Mouse (Mus musculus): ENCODE data around the gene En2. TPM values are rescaled to one million over a fixed set of nuclear protein-coding genes. Genes with fewer than 3 reads are reported as not detected.
A peak's percentile ranks its signal among the peaks of the same experiment; 100 is the strongest.

En2 gene
- polyA plus RNA-seq, 1 experiment from 2014 or later: not detected

DNA sequence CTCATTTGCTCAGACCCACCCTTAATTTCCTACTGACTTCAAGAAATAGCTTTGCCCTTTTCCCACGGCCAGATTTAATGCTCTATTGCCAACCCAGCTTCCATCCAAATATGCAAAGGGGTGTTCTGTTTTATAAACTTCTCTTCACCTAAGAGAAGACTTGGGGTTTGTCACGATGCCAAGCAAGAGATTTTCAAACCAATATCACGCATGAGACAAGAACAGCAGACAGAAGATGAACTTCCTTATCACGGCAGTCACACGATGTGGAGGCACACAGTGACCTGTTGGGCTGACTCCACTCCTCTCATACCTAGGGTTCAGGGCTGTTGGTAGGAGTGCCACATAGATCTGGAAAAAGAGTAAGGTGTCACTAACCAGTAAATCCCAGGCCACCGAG lies 37.6 kb downstream of the En2 start:
- H3K4me3 ChIP-seq (ENCODE audit: low read depth, low read length): no peak overlapping the region
- no peaks in the 10 kb centered on the region for H3K36me3 ChIP-seq (ENCODE audit: control insufficient read depth, insufficient read depth, low read length)
- H3K4me2 ChIP-seq (replicated peaks; ENCODE audit: low read depth): no peak overlapping the region
- H3K27ac ChIP-seq (replicated peaks): no peak overlapping the region
- no peak overlapping the region for H3K9ac ChIP-seq (ENCODE audit: low read length)
- DNase-seq (ENCODE audit: low spot score) (no peak), ATAC-seq (ENCODE audit: low FRiP score, low TSS enrichment) (no peak)
- H3K27me3 ChIP-seq (ENCODE audit: control insufficient read depth, insufficient read depth, low read length): peaks cover 6% of the 10 kb centered on the region; the same call in 1 of the 2 replicates
- WGBS: 68% methylated on average over 6 of the region's 6 CpGs
- no peak for TF ChIP-seq EP300 (optimal IDR thresholded peaks at IDR 0.05)
- H3K4me1 ChIP-seq (replicated peaks; ENCODE audit: control insufficient read depth, insufficient read depth): no peaks in the 10 kb centered on the region
- H3K9me3 ChIP-seq (ENCODE audit: control insufficient read depth, low read length): no peaks in the 10 kb centered on the region

DNA sequence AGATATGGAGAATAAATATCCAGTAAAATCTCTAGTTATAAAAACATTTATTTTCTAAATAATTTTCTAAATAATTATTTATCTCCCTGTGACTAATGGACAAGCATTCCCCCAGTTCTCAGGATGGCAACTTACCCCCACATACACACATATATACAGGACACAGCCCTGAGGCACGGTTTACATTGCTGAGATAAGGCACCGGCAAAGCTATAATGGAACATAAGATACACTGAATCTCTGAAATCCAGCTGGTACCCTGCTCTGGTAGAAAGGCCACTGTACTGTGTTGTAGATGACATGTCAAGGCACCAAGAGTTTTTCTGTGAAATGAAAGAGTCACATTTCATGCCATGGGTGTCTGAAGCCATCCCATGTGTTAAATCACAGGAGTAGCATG lies 39.2 kb downstream of the En2 start:
- Histone ChIP-seq H3K27me3 (ENCODE audit: control insufficient read depth, insufficient read depth, low read length) (peaks cover 15% of the 10 kb centered on the region; the same call in 1 of the 2 replicates), H3K9ac (ENCODE audit: low read length) (no peak overlapping the region), H3K4me3 (ENCODE audit: low read depth, low read length) (no peak overlapping the region), H3K27ac (replicated peaks) (no peak overlapping the region), H3K4me1 (replicated peaks; ENCODE audit: control insufficient read depth, insufficient read depth) (no peaks in the 10 kb centered on the region), H3K36me3 (ENCODE audit: control insufficient read depth, insufficient read depth, low read length) (no peaks in the 10 kb centered on the region), H3K4me2 (replicated peaks; ENCODE audit: low read depth) (no peak overlapping the region), H3K9me3 (ENCODE audit: control insufficient read depth, low read length) (no peaks in the 10 kb centered on the region)
- WGBS: 42% methylated on average over 2 of the region's 2 CpGs
- no peak for DNase-seq (ENCODE audit: low spot score)
- TF ChIP-seq CTCF (IDR thresholded peaks at IDR 0.05; ENCODE audit: low read depth): no peak
- no peak for TF ChIP-seq EP300 (optimal IDR thresholded peaks at IDR 0.05)
- ATAC-seq (ENCODE audit: low FRiP score, low TSS enrichment): no peak

DNA sequence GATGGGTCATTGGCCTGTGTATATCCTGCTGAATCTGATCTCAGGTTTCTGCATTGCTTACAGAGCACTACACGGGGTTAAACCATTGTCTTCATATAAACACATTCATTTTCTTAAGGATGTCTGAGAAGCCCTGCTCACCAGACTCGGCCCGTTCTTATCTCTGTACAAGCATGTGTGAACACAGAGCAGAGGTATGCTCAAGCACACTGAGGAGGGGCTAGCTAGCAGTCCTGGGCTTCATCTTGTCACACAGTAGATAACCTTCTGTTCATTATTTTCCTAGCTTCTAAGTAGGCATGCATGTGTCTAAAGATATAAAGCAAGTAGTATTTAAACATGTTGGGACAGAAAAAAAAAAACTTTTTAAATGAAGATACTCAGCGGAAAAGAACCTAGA lies 41.0 kb downstream of the En2 start:
- no peak for TF ChIP-seq CTCF (IDR thresholded peaks at IDR 0.05; ENCODE audit: low read depth)
- TF ChIP-seq EP300 (optimal IDR thresholded peaks at IDR 0.05): no peak
- Histone ChIP-seq H3K9ac (ENCODE audit: low read length) (no peak overlapping the region), H3K9me3 (ENCODE audit: control insufficient read depth, low read length) (no peaks in the 10 kb centered on the region), H3K27me3 (ENCODE audit: control insufficient read depth, insufficient read depth, low read length) (peaks cover 18% of the 10 kb centered on the region), H3K4me1 (replicated peaks; ENCODE audit: control insufficient read depth, insufficient read depth) (no peaks in the 10 kb centered on the region), H3K4me2 (replicated peaks; ENCODE audit: low read depth) (no peak overlapping the region), H3K4me3 (ENCODE audit: low read depth, low read length) (no peak overlapping the region), H3K36me3 (ENCODE audit: control insufficient read depth, insufficient read depth, low read length) (no peaks in the 10 kb centered on the region), H3K27ac (replicated peaks) (no peak overlapping the region)
- no peak for ATAC-seq (ENCODE audit: low FRiP score, low TSS enrichment)
- WGBS: 20% methylated on average over 4 of the region's 4 CpGs
- no peak for DNase-seq (ENCODE audit: low spot score)

DNA sequence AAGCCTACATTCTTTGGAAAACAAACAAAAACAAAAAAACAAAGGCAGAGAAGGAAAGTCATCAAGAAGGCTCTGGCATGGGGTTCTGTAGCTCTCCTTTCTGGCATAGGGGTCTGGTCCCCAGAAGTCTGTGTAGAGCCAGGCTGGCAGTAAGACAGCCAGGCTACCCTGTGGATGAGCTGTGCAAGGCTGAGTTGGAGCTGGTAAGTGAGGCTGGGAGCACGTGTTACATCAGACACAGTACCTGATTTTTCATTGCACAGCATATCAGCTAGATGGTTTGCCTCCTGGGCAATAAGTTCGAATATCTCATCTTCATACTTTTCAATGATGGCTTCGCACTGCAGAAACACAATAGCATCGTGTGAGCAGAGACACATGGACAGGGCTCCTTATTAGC lies 41.5 kb downstream of the En2 start:
- H3K27me3 ChIP-seq (ENCODE audit: control insufficient read depth, insufficient read depth, low read length): peaks cover 18% of the 10 kb centered on the region
- no peak overlapping the region for H3K4me3 ChIP-seq (ENCODE audit: low read depth, low read length)
- DNase-seq (ENCODE audit: low spot score): no peak
- no peaks in the 10 kb centered on the region for H3K36me3 ChIP-seq (ENCODE audit: control insufficient read depth, insufficient read depth, low read length)
- H3K4me2 ChIP-seq (replicated peaks; ENCODE audit: low read depth): no peak overlapping the region
- H3K27ac ChIP-seq (replicated peaks): no peak overlapping the region
- TF ChIP-seq EP300 (optimal IDR thresholded peaks at IDR 0.05): no peak
- no peak for ATAC-seq (ENCODE audit: low FRiP score, low TSS enrichment)
- no peaks in the 10 kb centered on the region for H3K9me3 ChIP-seq (ENCODE audit: control insufficient read depth, low read length)
- no peaks in the 10 kb centered on the region for H3K4me1 ChIP-seq (replicated peaks; ENCODE audit: control insufficient read depth, insufficient read depth)
- 63% methylated on average over 4 of the region's 4 CpGs for WGBS
- H3K9ac ChIP-seq (ENCODE audit: low read length): no peak overlapping the region

DNA sequence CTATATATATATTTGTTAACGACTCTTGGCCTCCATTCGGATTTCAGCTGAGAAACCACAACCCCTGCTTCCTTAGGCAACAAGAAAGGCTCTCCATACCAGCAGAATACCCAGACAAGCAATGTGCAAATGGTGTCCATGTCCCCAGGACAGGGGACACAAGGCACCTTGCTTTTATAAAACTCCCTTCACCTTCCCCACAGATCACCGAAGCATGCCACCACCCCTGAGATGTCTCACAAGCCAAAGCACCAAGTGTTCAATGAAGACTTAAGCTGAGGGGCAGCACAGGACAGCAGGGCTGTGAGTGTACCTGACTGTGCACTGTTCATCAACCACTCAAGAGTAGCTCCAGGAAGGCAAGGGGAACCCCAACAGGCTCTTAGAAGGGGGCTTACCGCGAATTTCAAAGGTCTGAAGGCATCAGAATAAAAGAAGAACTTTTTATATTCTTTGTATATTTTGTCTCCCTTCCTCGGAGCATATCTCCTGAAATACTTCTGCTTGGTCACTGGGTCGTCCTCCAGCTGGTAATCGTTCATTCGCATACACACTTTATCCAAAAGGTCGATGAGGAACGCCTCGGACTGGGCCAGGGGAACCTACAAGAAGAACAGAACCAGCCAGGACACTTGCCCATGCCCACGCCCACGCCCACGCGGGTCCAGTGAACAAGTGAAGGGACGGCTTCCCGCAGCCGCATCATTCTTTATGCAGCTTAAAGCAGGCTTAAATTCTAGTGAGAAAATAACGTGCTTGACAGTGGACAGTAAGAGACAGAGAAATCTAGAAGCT lies 43.4 kb downstream of the En2 start:
- Histone ChIP-seq H3K9me3 (ENCODE audit: control insufficient read depth, low read length) (no peaks in the 10 kb centered on the region), H3K27me3 (ENCODE audit: control insufficient read depth, insufficient read depth, low read length) (peaks cover 18% of the 10 kb centered on the region), H3K4me2 (replicated peaks; ENCODE audit: low read depth) (no peak overlapping the region), H3K27ac (replicated peaks) (no peak overlapping the region), H3K9ac (ENCODE audit: low read length) (no peak overlapping the region), H3K36me3 (ENCODE audit: control insufficient read depth, insufficient read depth, low read length) (no peaks in the 10 kb centered on the region), H3K4me3 (ENCODE audit: low read depth, low read length) (no peak overlapping the region), H3K4me1 (replicated peaks; ENCODE audit: control insufficient read depth, insufficient read depth) (no peaks in the 10 kb centered on the region)
- TF ChIP-seq CTCF (IDR thresholded peaks at IDR 0.05; ENCODE audit: low read depth): no peak
- TF ChIP-seq EP300 (optimal IDR thresholded peaks at IDR 0.05): no peak
- no peak for DNase-seq (ENCODE audit: low spot score)
- no peak for ATAC-seq (ENCODE audit: low FRiP score, low TSS enrichment)
- 11% methylated on average over 20 of the region's 20 CpGs for WGBS

DNA sequence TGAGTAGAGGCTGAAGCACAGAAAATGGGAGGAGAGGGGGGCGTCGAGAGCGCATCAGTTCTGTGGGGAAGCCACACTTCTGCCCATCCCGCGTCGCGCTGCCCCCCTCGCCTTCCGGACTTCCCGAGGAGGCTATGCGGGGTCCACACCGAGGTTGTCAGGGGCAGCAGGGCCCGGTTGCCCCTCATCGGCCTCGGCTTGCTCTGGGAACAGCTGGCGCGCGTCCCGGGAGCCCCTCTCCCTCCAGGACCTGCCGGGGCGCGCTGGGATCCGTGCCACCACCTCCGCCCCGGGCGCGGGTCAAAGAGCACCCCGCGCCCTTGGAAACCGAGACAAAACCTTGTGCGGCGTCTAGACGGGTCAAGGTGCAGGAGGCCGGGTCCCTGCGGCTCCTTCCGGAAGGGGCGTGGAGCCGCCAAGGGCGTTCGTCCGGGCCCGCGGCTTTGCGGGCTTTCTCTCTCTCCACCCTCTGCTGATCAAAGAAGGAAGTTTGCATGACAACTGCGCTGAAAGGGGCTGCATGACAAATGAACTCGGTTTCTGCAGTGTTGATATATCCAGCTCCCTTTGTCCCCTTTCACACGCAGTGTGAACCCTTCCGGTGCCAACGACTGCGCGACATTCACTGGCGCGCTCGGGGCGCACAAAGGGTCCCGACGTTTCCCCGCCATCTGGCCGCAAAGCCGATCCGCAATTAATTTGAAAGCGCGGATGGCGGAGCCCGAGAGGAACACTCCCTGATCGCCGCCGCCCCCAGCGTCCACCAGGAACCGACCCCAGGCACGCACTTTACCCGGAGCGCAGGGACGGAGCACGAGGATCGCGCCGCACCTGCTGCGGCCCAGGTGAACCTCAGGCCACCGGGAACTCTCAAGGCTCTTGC lies 44.3 kb downstream of the En2 start:
- Histone ChIP-seq H3K4me1 (replicated peaks; ENCODE audit: control insufficient read depth, insufficient read depth) (no peaks in the 10 kb centered on the region), H3K4me3 (ENCODE audit: low read depth, low read length) (peak overlapping the region; percentile 33), H3K9me3 (ENCODE audit: control insufficient read depth, low read length) (no peaks in the 10 kb centered on the region), H3K4me2 (replicated peaks; ENCODE audit: low read depth) (peak overlapping the region; percentile 44), H3K27me3 (ENCODE audit: control insufficient read depth, insufficient read depth, low read length) (peaks cover 18% of the 10 kb centered on the region), H3K9ac (ENCODE audit: low read length) (no peak overlapping the region), H3K36me3 (ENCODE audit: control insufficient read depth, insufficient read depth, low read length) (no peaks in the 10 kb centered on the region), H3K27ac (replicated peaks) (no peak overlapping the region)
- under 1% methylated on average over 75 of the region's 80 CpGs for WGBS
- no peak for TF ChIP-seq EP300 (optimal IDR thresholded peaks at IDR 0.05)
- no peak for TF ChIP-seq CTCF (IDR thresholded peaks at IDR 0.05; ENCODE audit: low read depth)
- DNase-seq (ENCODE audit: low spot score): peak; percentile 39
- 0 out of 2 replicates have a peak, but pooled peaks have one; percentile 59 for ATAC-seq (ENCODE audit: low FRiP score, low TSS enrichment)
